Mouse (Mus musculus) liver, adult 2 months (tissue): Measurements from ENCODE around the gene Stx2. TPM values are rescaled to one million over a fixed set of nuclear protein-coding genes. Genes with fewer than 3 reads are reported as not detected.

Experiments used
- DNase-seq: peaks from one replicate; pipeline ENCODE4 v3.0.0-alpha.2; 2011; ENCODE audit warnings: low read depth, low spot score; ENCODE audit errors: extremely low read depth
- H3K27ac ChIP-seq: fragments of 200-500 bp; replicated peaks from 2 replicates; pipeline ENCODE4 v1.5.1; 2012; ENCODE audit warnings: low read depth, mild to moderate bottlenecking, control low read depth, inconsistent platforms, low read length; ENCODE audit not compliant: insufficient read depth
- H3K27me3 ChIP-seq: fragments of 200-500 bp; 2 replicates; pipeline ENCODE4 v1.6.1; 2012; ENCODE audit warnings: mild to moderate bottlenecking, moderate library complexity, low read length, inconsistent platforms; ENCODE audit not compliant: control insufficient read depth, insufficient read depth
- H3K36me3 ChIP-seq: fragments of 200-500 bp; 2 replicates; pipeline ENCODE4 v1.6.1; 2012; ENCODE audit warnings: low read length, inconsistent platforms; ENCODE audit not compliant: control insufficient read depth, insufficient read depth
- H3K4me1 ChIP-seq: fragments of 200-500 bp; 2 replicates; pipeline ENCODE4 v1.6.1; 2011; ENCODE audit warnings: low read length; ENCODE audit not compliant: control insufficient read depth, insufficient read depth
- H3K4me3 ChIP-seq: fragments of 200-500 bp; 2 replicates; pipeline ENCODE4 v1.5.1; 2011; ENCODE audit warnings: low read depth, mild to moderate bottlenecking, control low read depth, low read length, moderate library complexity; ENCODE audit not compliant: insufficient read depth
- H3K79me2 ChIP-seq: fragments of 200-500 bp; 2 replicates; pipeline ENCODE4 v1.6.1; 2012; ENCODE audit warnings: inconsistent platforms, mild to moderate bottlenecking, low read length, moderate library complexity; ENCODE audit not compliant: control insufficient read depth, insufficient read depth
- H3K9ac ChIP-seq: fragments of 200-500 bp; 2 replicates; pipeline ENCODE4 v1.6.1; 2012; ENCODE audit warnings: low read depth, mild to moderate bottlenecking, control low read depth, inconsistent platforms, low read length
- CTCF ChIP-seq: fragments of 200-500 bp; IDR thresholded peaks from 2 replicates; pipeline ENCODE4 v1.5.1; 2011; ENCODE audit warnings: low read depth, low read length, control low read depth
- POLR2A ChIP-seq: fragments of 200-500 bp; IDR thresholded peaks from 2 replicates; pipeline ENCODE4 v1.6.1; 2011; ENCODE audit warnings: low read length, control low read depth; ENCODE audit not compliant: insufficient read depth; ENCODE audit errors: extremely low read depth
- WGBS: fragments of 180-500 bp; shearing (Covaris S2); methylation state at CpG from one replicate; pipeline ENCODE4 v1.1.7; 2018; 5-methylcytosine and 5-hydroxymethylcytosine counted together
- polyA plus RNA-seq: library from polyadenylated mRNA; depleted of rRNA; stranded (reverse); fragments of >200 nt; gene quantifications from 2 replicates; pipeline ENCODE4 v1.2.3, GENCODE M21; 2012
- total RNA-seq: library from RNA; depleted of rRNA; stranded (reverse); fragments of >200 nt; gene quantifications from 2 replicates; pipeline ENCODE4 v1.2.3, GENCODE M21; 2014

Gene Stx2
- total and polyA plus RNA-seq, 2 experiments: 9.7 to 12.2 TPM

GRCm38 (mm10) chr5:129045641-129046580 is 37.5 kb upstream of the Stx2 start:
- Histone ChIP-seq H3K9ac (no peak overlapping the region), H3K4me3 (no peak overlapping the region), H3K27me3 (no peaks in the 10 kb centered on the region), H3K27ac (no peak overlapping the region), H3K36me3 (no peaks in the 10 kb centered on the region), H3K79me2 (no peaks in the 10 kb centered on the region), H3K4me1 (no peaks in the 10 kb centered on the region)
- WGBS: 63% methylated on average over 26 of the region's 26 CpGs
- DNase-seq: no peak
- TF ChIP-seq CTCF (no peak), POLR2A (no peak)

- H3K79me2 ChIP-seq: no peaks in the 10 kb centered on the region
- no peak for DNase-seq
- no peaks in the 10 kb centered on the region for H3K4me1 ChIP-seq
- TF ChIP-seq CTCF: no peak
- no peak for TF ChIP-seq POLR2A
- H3K27me3 ChIP-seq: no peaks in the 10 kb centered on the region; the same call in 1 of the 2 replicates
- H3K27ac ChIP-seq: no peak overlapping the region
- H3K36me3 ChIP-seq: no peaks in the 10 kb centered on the region
- H3K9ac ChIP-seq: no peak overlapping the region
- H3K4me3 ChIP-seq: no peak overlapping the region
- WGBS: 69% methylated on average over 7 of the region's 7 CpGs
Observed at GRCm38 (mm10) chr5:129037739-129038138, 29.4 kb upstream of the Stx2 start.

GRCm38 (mm10) chr5:129036678-129037077 is 28.3 kb upstream of the Stx2 start:
- TF ChIP-seq POLR2A (no peak), CTCF (no peak)
- WGBS: 89% methylated on average over 5 of the region's 5 CpGs
- no peak overlapping the region for H3K27ac ChIP-seq
- no peaks in the 10 kb centered on the region for H3K79me2 ChIP-seq
- no peak for DNase-seq
- H3K4me3 ChIP-seq: no peak overlapping the region
- H3K4me1 ChIP-seq: no peaks in the 10 kb centered on the region
- no peak overlapping the region for H3K9ac ChIP-seq
- H3K36me3 ChIP-seq: no peaks in the 10 kb centered on the region
- H3K27me3 ChIP-seq: no peaks in the 10 kb centered on the region; the same call in 1 of the 2 replicates

GRCm38 (mm10) chr5:129029131-129029723 is 20.9 kb upstream of the Stx2 start:
- Histone ChIP-seq H3K4me3 (no peak overlapping the region), H3K36me3 (peaks cover 3% of the 10 kb centered on the region; the same call in 1 of the 2 replicates), H3K79me2 (no peaks in the 10 kb centered on the region), H3K9ac (no peak overlapping the region), H3K27ac (no peak overlapping the region), H3K27me3 (no peaks in the 10 kb centered on the region), H3K4me1 (peaks cover 1% of the 10 kb centered on the region; the same call in 1 of the 2 replicates)
- TF ChIP-seq CTCF (no peak), POLR2A (no peak)
- 85% methylated on average over 5 of the region's 5 CpGs for WGBS
- DNase-seq: no peak

GRCm38 (mm10) chr5:129026637-129027036 is 18.3 kb upstream of the Stx2 start:
- peaks cover 7% of the 10 kb centered on the region; the same call in 1 of the 2 replicates for H3K36me3 ChIP-seq
- no peaks in the 10 kb centered on the region for H3K79me2 ChIP-seq
- no peak overlapping the region for H3K27ac ChIP-seq
- H3K4me1 ChIP-seq: peaks cover 1% of the 10 kb centered on the region; the same call in 1 of the 2 replicates
- TF ChIP-seq POLR2A (no peak), CTCF (no peak)
- H3K27me3 ChIP-seq: no peaks in the 10 kb centered on the region
- DNase-seq: no peak
- H3K9ac ChIP-seq: no peak overlapping the region
- 81% methylated on average over 1 of the region's 1 CpGs for WGBS
- no peak overlapping the region for H3K4me3 ChIP-seq
